Mouse (Mus musculus) liver, embryonic 14.5 days (tissue): Measurements from ENCODE around the gene Usp25. TPM values are rescaled to one million over a fixed set of nuclear protein-coding genes. Genes with fewer than 3 reads are reported as not detected.
A peak's percentile ranks its signal among the peaks of the same experiment; 100 is the strongest.

Source experiments
- ATAC-seq: fragments of 200-750 bp; cut with Nextera tagmentation; 2 replicates; pipeline ENCODE4 v1.8.0; 2017; ENCODE audit warnings: moderate number of reproducible peaks, mild to moderate bottlenecking, moderate library complexity; ENCODE audit not compliant: insufficient read depth
- DNase-seq, 3 experiments: peaks; one replicate each; pipeline ENCODE4 v3.0.0-alpha.2; 2012 to 2013; ENCODE audit warnings: low read depth in 3 of 3, low spot score in 3 of 3
- H3K27ac ChIP-seq: fragments of 300-500 bp; sonication (generic); 2 replicates; pipeline ENCODE4 v1.5.1; 2014; ENCODE audit warnings: moderate library complexity, mild to moderate bottlenecking, control low read depth, inconsistent platforms
- H3K27me3 ChIP-seq: fragments of 300-500 bp; sonication (generic); 2 replicates; pipeline ENCODE4 v1.6.1; 2014; ENCODE audit warnings: mild to moderate bottlenecking, low read length, moderate library complexity; ENCODE audit not compliant: control insufficient read depth, insufficient read depth
- H3K36me3 ChIP-seq: fragments of 300-500 bp; sonication (generic); replicated peaks from 2 replicates; pipeline ENCODE4 v1.6.1; 2014; ENCODE audit warnings: low read depth; ENCODE audit not compliant: control insufficient read depth, insufficient read depth
- H3K4me1 ChIP-seq, 2 experiments: fragments of 200-500 bp in 1 of 2; fragments of 300-500 bp in 1 of 2; sonication (generic) in 1 of 2; replicated peaks; 2 replicates each; pipeline ENCODE4 v1.6.1; 2012 to 2014; ENCODE audit warnings: antibody characterized with exemption in 1 of 2, inconsistent platforms in 1 of 2, low read length in 1 of 2; ENCODE audit not compliant: control insufficient read depth in 2 of 2, insufficient read depth in 2 of 2
- H3K4me2 ChIP-seq: fragments of 300-500 bp; sonication (generic); 2 replicates; pipeline ENCODE4 v1.6.1; 2014; ENCODE audit warnings: low read depth, mild to moderate bottlenecking, control low read depth, moderate library complexity
- H3K4me3 ChIP-seq, 2 experiments: fragments of 200-500 bp in 1 of 2; fragments of 300-500 bp in 1 of 2; sonication (generic) in 1 of 2; 2 replicates each; pipeline ENCODE4 v1.5.1; 2012 to 2014; ENCODE audit warnings: low read depth in 2 of 2, low read length in 2 of 2, mild to moderate bottlenecking in 2 of 2, control low read depth in 1 of 2, inconsistent platforms in 1 of 2, moderate library complexity in 1 of 2; ENCODE audit not compliant: insufficient read depth in 1 of 2
- H3K9ac ChIP-seq: fragments of 300-500 bp; sonication (generic); replicated peaks from 2 replicates; pipeline ENCODE4 v1.6.1; 2014; ENCODE audit warnings: mild to moderate bottlenecking, control low read depth, moderate library complexity
- H3K9me3 ChIP-seq: fragments of 300-500 bp; sonication (generic); 2 replicates; pipeline ENCODE4 v1.6.1; 2016; ENCODE audit warnings: low read length, mixed read lengths; ENCODE audit not compliant: control insufficient read depth
- CTCF ChIP-seq: IDR thresholded peaks from 2 replicates; pipeline ENCODE4 v1.5.1; 2016; ENCODE audit warnings: antibody characterized with exemption, low read depth, control low read depth
- EP300 ChIP-seq: IDR thresholded peaks from 2 replicates; pipeline ENCODE4 v1.6.1; 2016; ENCODE audit warnings: antibody characterized with exemption, low read depth
- WGBS: fragments of 180-500 bp; shearing (Covaris S2); extraction: QIAGEN DNeasy Blood & Tissue Kit; methylation state at CpG from one replicate; pipeline ENCODE4 v1.1.7; 2014; ENCODE audit not compliant: insufficient replicate concordance; 5-methylcytosine and 5-hydroxymethylcytosine counted together
- polyA plus RNA-seq, 2 experiments: library from polyadenylated mRNA; depleted of rRNA in 1 of 2; stranded (reverse) in 1 of 2; unstranded in 1 of 2; fragments of >200 nt; fragmentation: Nextera tagmentation in 1 of 2; extraction: Ambion mirVana in 1 of 2; gene quantifications; 2 replicates each; pipeline versions ENCODE4 v1.2.1 to v1.2.3; 2012 to 2014

Usp25 gene
- polyA plus RNA-seq, 2 experiments, result 30.4 to 45.5 TPM

DNA sequence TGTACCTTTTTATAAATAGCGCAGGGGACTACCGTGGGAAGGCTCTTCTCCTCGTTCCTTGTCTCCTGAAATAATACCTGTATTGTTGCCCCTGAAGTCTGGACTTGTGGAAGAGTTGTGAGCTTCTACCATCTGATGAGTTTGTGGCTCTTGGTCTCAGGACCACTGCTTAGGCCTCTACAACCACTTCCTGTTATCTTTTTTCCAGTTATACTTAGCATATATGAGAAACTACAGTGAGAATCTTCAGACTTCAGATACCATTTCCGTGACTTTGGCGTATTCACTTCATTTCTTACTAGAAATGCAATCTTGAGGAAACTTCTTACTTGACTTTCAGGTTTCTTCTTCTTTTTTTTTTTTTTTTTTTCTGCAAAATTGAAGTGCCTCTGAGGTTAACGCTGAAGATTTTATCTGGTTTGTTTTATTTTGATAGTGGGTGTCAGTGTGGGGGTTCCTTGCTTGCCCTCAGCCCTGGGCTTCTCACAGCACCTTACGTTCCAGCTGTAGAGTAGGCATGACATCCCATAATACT, 81.6 kb downstream of the Usp25 start:
- Histone ChIP-seq H3K36me3 (peaks cover 60% of the 10 kb centered on the region), H3K9me3 (no peaks in the 10 kb centered on the region), H3K4me2 (no peak overlapping the region), H3K9ac (no peak overlapping the region), H3K27me3 (no peaks in the 10 kb centered on the region), H3K4me1 (no peaks in the 10 kb centered on the region), H3K4me3 (no peak overlapping the region), H3K27ac (no peak overlapping the region)
- TF ChIP-seq EP300 (no peak), CTCF (no peak)
- DNase-seq (no peak), ATAC-seq (no peak)
- 88% methylated on average over 7 of the region's 7 CpGs for whole genome bisulfite sequencing

DNA sequence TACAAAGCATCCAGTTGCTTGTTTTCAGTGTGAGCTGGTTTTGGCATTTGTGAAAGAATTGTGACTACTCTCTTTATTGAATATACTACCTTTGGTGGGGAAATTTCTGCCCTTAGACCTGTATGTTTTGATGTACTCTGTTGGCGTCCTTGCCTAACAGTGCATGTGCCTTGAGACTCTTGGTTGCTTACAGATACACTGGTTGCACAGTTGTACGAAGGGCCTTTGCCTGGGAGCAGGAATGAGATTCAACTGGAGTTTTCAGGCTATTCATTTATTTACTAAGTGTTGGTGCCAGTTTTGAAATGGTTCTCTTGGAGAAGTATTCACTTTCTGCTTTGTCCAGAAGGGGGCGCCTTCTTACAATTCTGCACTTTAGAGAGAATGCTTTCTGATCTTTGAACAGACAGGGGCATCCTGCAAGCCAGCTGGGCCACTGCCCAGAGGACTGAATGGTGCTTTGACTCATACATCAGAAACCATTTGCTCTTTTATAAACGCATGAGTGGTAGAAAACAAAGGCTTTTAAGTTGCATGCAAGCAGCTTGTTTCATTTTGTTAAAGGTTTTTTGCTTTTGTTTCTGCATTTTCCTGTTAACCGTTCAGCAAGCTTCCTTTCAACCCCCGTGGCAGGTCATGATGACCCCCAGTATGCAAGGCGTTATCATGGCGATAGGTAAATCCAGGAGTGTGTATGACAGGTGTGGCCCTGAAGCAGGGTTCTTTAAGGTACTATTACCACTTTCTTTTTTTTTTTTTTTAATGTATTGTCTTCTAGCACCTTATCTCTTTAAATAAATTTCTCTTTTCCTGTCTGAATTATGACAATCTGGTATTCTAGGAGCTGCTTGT, 85.7 kb downstream of the Usp25 start:
- no peak for TF ChIP-seq EP300
- TF ChIP-seq CTCF, result peak; percentile 46
- DNase-seq (peak; percentile 15 to 25 (median 24)), ATAC-seq (no peak)
- Histone ChIP-seq H3K4me2 (no peak overlapping the region), H3K9me3 (no peaks in the 10 kb centered on the region), H3K4me3 (no peak overlapping the region), H3K9ac (no peak overlapping the region), H3K36me3 (peaks cover 48% of the 10 kb centered on the region), H3K27ac (no peak overlapping the region), H3K4me1 (no peaks in the 10 kb centered on the region), H3K27me3 (no peaks in the 10 kb centered on the region)
- WGBS, result 70% methylated on average over 8 of the region's 8 CpGs

DNA sequence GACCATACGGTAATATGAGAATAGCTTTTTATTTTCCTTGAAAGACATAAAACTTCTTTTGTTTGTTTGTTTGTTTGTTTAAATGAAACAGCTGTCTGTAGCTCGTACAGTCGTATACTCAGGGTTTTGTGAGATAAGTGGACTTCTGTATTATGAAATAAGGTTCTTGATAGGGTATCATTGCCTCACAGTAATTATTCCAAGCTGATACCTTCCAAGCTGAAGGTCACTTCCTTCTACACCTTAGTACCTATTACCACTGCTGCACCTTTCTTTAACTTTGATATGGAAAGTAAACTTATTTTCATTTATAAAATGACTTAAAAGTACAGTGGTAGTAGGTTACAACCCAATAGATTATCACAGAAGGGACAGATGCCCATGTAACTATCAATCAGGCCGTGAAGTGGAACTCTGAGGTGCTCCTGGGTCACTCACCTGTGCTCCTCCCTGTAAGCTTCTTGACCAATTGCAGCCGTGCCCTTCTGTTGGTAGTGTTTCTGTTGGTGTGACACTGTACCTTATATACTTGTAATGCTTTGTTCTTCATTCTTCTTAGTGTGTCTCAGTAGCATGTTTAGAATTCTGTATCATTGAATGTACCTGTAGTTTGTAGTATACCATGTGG, 90.2 kb downstream of the Usp25 start:
- Histone ChIP-seq H3K27me3 (no peaks in the 10 kb centered on the region), H3K4me1 (no peaks in the 10 kb centered on the region), H3K4me2 (no peak overlapping the region), H3K4me3 (no peak overlapping the region), H3K27ac (no peak overlapping the region), H3K9ac (no peak overlapping the region), H3K9me3 (no peaks in the 10 kb centered on the region), H3K36me3 (peaks cover 25% of the 10 kb centered on the region)
- TF ChIP-seq EP300 (no peak), CTCF (no peak)
- DNase-seq (no peak), ATAC-seq (no peak)
- WGBS, result 88% methylated on average over 5 of the region's 5 CpGs

DNA sequence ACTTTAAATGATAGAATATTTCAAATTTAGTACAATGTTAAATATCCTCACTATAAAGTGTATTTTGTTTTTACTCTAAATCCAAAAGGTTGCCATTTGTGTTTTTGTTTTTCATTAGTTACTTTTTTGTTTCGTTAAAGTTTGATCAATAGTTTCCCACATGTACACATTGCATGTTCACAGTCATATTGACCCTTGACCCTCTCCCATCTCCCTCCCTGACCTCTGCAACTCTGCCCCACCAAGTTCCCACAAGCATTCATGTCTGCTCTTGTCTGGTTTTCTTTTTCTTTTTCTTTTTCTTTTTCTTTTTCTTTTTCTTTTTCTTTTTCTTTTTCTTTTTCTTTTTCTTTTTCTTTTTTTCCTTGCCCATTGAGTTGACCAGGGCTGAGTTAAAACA, 97.8 kb downstream of the Usp25 start:
- Histone ChIP-seq H3K27ac (no peak overlapping the region), H3K36me3 (peaks cover 47% of the 10 kb centered on the region), H3K4me3 (no peak overlapping the region), H3K4me1 (no peaks in the 10 kb centered on the region), H3K9ac (no peak overlapping the region), H3K4me2 (no peak overlapping the region), H3K9me3 (no peaks in the 10 kb centered on the region), H3K27me3 (no peaks in the 10 kb centered on the region)
- WGBS, result 79% methylated on average over 1 of the region's 1 CpGs
- TF ChIP-seq EP300 (no peak), CTCF (no peak)
- ATAC-seq (no peak), DNase-seq (no peak)

DNA sequence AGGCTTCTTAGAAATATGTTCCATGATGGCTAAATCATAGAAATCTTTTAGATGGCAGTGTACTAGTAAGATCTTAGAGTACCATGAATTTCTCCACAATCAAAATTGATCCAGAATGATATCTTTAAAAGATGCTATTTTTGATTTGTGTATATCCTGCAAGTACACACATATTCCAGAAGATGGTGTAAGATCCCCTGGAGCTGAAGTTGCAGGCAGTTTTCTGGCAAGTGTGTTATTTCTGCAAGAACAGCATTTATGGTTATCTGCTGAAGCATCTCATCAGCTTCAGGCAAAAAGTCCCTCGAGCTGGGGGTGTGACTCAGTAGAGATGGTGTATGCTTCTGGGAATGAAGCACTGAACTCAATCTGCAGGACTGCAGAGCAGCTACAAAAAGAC, 112.4 kb downstream of the Usp25 start:
- H3K9ac ChIP-seq, result no peak overlapping the region
- no peak overlapping the region for H3K27ac ChIP-seq
- no peaks in the 10 kb centered on the region for H3K4me1 ChIP-seq
- 26% methylated on average over 1 of the region's 1 CpGs for WGBS
- TF ChIP-seq EP300 (no peak), CTCF (no peak)
- no peak for ATAC-seq
- DNase-seq, result no peak
- no peak overlapping the region for H3K4me2 ChIP-seq
- H3K27me3 ChIP-seq, result no peaks in the 10 kb centered on the region
- no peak overlapping the region for H3K4me3 ChIP-seq
- no peaks in the 10 kb centered on the region for H3K36me3 ChIP-seq
- H3K9me3 ChIP-seq, result no peaks in the 10 kb centered on the region
